ENCODE assay signal across 38 mouse cellular contexts in genomic region chr15:101925041-101925440, GRCm38 (mm10). TPM values are rescaled to one million over a fixed set of nuclear protein-coding genes. Genes with fewer than 3 reads are reported as not detected.
"Had no signal": no experiment of that assay in that cellular context is flagged by ENCODE, and none has a peak within 500 bp of the region (broad histone marks: within the 10 kb centered on the region; RNA-seq: fewer than 3 reads in every experiment).

No protein-coding gene starts in this region.

- H3K4me3 ChIP-seq: embryonic facial prominence, embryonic 10.5 days; embryonic facial prominence, embryonic 12.5 days; embryonic facial prominence, embryonic 13.5 days; embryonic facial prominence, embryonic 15.5 days; erythroblast, embryonic 14.5 days; forebrain, embryonic 10.5 days; forebrain, embryonic 12.5 days; forebrain, embryonic 13.5 days; forebrain, embryonic 15.5 days; gastrocnemius, adult 2 months had no signal

- H3K36me3 ChIP-seq: embryonic facial prominence, embryonic 10.5 days; embryonic facial prominence, embryonic 12.5 days; embryonic facial prominence, embryonic 13.5 days; embryonic facial prominence, embryonic 15.5 days; forebrain, embryonic 10.5 days; forebrain, embryonic 12.5 days; forebrain, embryonic 15.5 days had no signal

- ATAC-seq: forebrain, embryonic 13.5 days; forebrain, embryonic 14.5 days; forebrain, embryonic 15.5 days; forebrain, embryonic 16.5 days; forebrain, postnatal 0 days had no signal

- H3K9me3 ChIP-seq: embryonic facial prominence, embryonic 10.5 days; embryonic facial prominence, embryonic 12.5 days; embryonic facial prominence, embryonic 13.5 days; embryonic facial prominence, embryonic 15.5 days; forebrain, embryonic 10.5 days; forebrain, embryonic 12.5 days; forebrain, embryonic 13.5 days; forebrain, embryonic 15.5 days had no signal

- H3K27me3 ChIP-seq: forebrain, embryonic 15.5 days had no signal

- DNase-seq: cerebellum, adult 18-20 months; cerebellum, adult 2 months; cerebellum, adult 8-10 months; cerebellum, adult 9-10 months; cerebellum, adult 9-11 months; cerebellum, postnatal 10 days; cerebellum, postnatal 14 days; cerebellum, postnatal 25 days; cerebellum, postnatal 36 days; embryo, embryonic 11 days; forebrain, postnatal 0 days; gastrocnemius, adult 2 months; gastrocnemius, postnatal 10 days; gastrocnemius, postnatal 14 days; gastrocnemius, postnatal 25 days; gastrocnemius, postnatal 36 days; heart, adult 11 months had no signal

- H3K4me2 ChIP-seq: embryonic facial prominence, embryonic 12.5 days; embryonic facial prominence, embryonic 13.5 days; embryonic facial prominence, embryonic 15.5 days; forebrain, embryonic 12.5 days; forebrain, embryonic 13.5 days; forebrain, embryonic 15.5 days had no signal

- H3K27ac ChIP-seq: embryonic facial prominence, embryonic 10.5 days; embryonic facial prominence, embryonic 12.5 days; embryonic facial prominence, embryonic 13.5 days; embryonic facial prominence, embryonic 15.5 days; forebrain, embryonic 10.5 days; forebrain, embryonic 12.5 days; forebrain, embryonic 13.5 days; forebrain, embryonic 15.5 days; gastrocnemius, adult 2 months had no signal

- H3K9ac ChIP-seq: embryonic facial prominence, embryonic 12.5 days; embryonic facial prominence, embryonic 13.5 days; embryonic facial prominence, embryonic 15.5 days; forebrain, embryonic 12.5 days; forebrain, embryonic 13.5 days; forebrain, embryonic 15.5 days; forebrain, postnatal 0 days had no signal

RNA-seq across cellular contexts. Expression of gene Krt4, which starts 0.5 kb away (rescaled TPM):
- total RNA-seq: common myeloid progenitor, adult 5-6 weeks; forebrain, postnatal 0 days; gastrocnemius, adult 18-20 months; gastrocnemius, adult 2 months; gastrocnemius, adult 8-10 months; gastrocnemius, postnatal 25 days; granulocyte monocyte progenitor cell, adult 5-6 weeks had no signal
- polyA plus RNA-seq: cerebellum, adult 2 months; cortical plate, adult 2 months; embryonic facial prominence, embryonic 10.5 days; embryonic facial prominence, embryonic 11.5 days; erythroblast, embryonic 14.5 days; forebrain, embryonic 10.5 days; forebrain, embryonic 11.5 days; forebrain, embryonic 12.5 days; forebrain, embryonic 13.5 days; forebrain, embryonic 14.5 days; forebrain, embryonic 16.5 days; forebrain, postnatal 0 days; frontal cortex, adult 2 months had no signal

RNA-seq across cellular contexts. Expression of gene Krt79, which starts 15.1 kb away (rescaled TPM):
- total RNA-seq: common myeloid progenitor, adult 5-6 weeks; gastrocnemius, adult 2 months; gastrocnemius, adult 8-10 months; gastrocnemius, postnatal 10 days; gastrocnemius, postnatal 14 days; granulocyte monocyte progenitor cell, adult 5-6 weeks had no signal
- polyA plus RNA-seq: cerebellum, adult 2 months; cortical plate, adult 2 months; embryonic facial prominence, embryonic 11.5 days; erythroblast, embryonic 14.5 days; frontal cortex, adult 2 months had no signal

RNA-seq across cellular contexts. Expression of gene Krt78, which starts 29.0 kb away (rescaled TPM):
- total RNA-seq: common myeloid progenitor, adult 5-6 weeks; forebrain, postnatal 0 days; gastrocnemius, adult 18-20 months; gastrocnemius, adult 2 months; gastrocnemius, adult 8-10 months; gastrocnemius, postnatal 10 days; gastrocnemius, postnatal 14 days; gastrocnemius, postnatal 25 days; gastrocnemius, postnatal 36 days; gastrocnemius, postnatal 4 days; granulocyte monocyte progenitor cell, adult 5-6 weeks had no signal
- polyA plus RNA-seq: cerebellum, adult 2 months; cortical plate, adult 2 months; embryonic facial prominence, embryonic 10.5 days; embryonic facial prominence, embryonic 12.5 days; forebrain, embryonic 10.5 days; forebrain, embryonic 11.5 days; forebrain, embryonic 12.5 days; forebrain, embryonic 13.5 days; forebrain, embryonic 14.5 days; forebrain, embryonic 15.5 days; forebrain, embryonic 16.5 days; forebrain, postnatal 0 days; frontal cortex, adult 2 months had no signal

RNA-seq across cellular contexts. Expression of gene Krt76, which starts 32.3 kb away (rescaled TPM):
- total RNA-seq: common myeloid progenitor, adult 5-6 weeks; forebrain, postnatal 0 days; gastrocnemius, adult 18-20 months; gastrocnemius, adult 2 months; gastrocnemius, adult 8-10 months; gastrocnemius, postnatal 10 days; gastrocnemius, postnatal 14 days; gastrocnemius, postnatal 25 days; gastrocnemius, postnatal 36 days; gastrocnemius, postnatal 4 days; granulocyte monocyte progenitor cell, adult 5-6 weeks had no signal
- polyA plus RNA-seq: cerebellum, adult 2 months; cortical plate, adult 2 months; embryonic facial prominence, embryonic 10.5 days; embryonic facial prominence, embryonic 11.5 days; embryonic facial prominence, embryonic 12.5 days; erythroblast, embryonic 14.5 days; forebrain, embryonic 10.5 days; forebrain, embryonic 11.5 days; forebrain, embryonic 12.5 days; forebrain, embryonic 13.5 days; forebrain, embryonic 14.5 days; forebrain, embryonic 15.5 days; forebrain, embryonic 16.5 days; forebrain, postnatal 0 days; frontal cortex, adult 2 months; gonadal fat pad, adult 2 months had no signal

RNA-seq across cellular contexts. Expression of gene Krt77, which starts 55.5 kb away (rescaled TPM):
- total RNA-seq: common myeloid progenitor, adult 5-6 weeks; gastrocnemius, adult 18-20 months; gastrocnemius, adult 2 months; gastrocnemius, adult 8-10 months; gastrocnemius, postnatal 10 days; gastrocnemius, postnatal 14 days; gastrocnemius, postnatal 25 days; gastrocnemius, postnatal 36 days; gastrocnemius, postnatal 4 days; granulocyte monocyte progenitor cell, adult 5-6 weeks had no signal
- polyA plus RNA-seq: embryonic facial prominence, embryonic 11.5 days; embryonic facial prominence, embryonic 12.5 days; erythroblast, embryonic 14.5 days; forebrain, embryonic 10.5 days; forebrain, embryonic 11.5 days; forebrain, embryonic 12.5 days; gonadal fat pad, adult 2 months had no signal
